Mouse (Mus musculus): ENCODE data around the gene Pdk1.
A peak's percentile ranks its signal among the peaks of the same experiment; 100 is the strongest.
"Not testable (repeated sequence)": the region's sequence is repeated elsewhere in the genome, so short reads cannot be mapped to it uniquely, and the experiment has no call there.

Gene Pdk1

GRCm38 (mm10) chr2:71874422-71874821 is 1.4 kb downstream of the Pdk1 start:
- no peak for DNase-seq (ENCODE audit: low spot score)

GRCm38 (mm10) chr2:71874836-71875235 is 1.8 kb downstream of the Pdk1 start:
- no peak for DNase-seq (ENCODE audit: low spot score)

GRCm38 (mm10) chr2:71877865-71878264 is 4.8 kb downstream of the Pdk1 start:
- no peak for DNase-seq (ENCODE audit: low spot score)

- no peak for DNase-seq (ENCODE audit: low spot score)
Measured at GRCm38 (mm10) chr2:71878441-71878840, 5.4 kb downstream of the Pdk1 start.

GRCm38 (mm10) chr2:71878943-71879342 is 5.9 kb downstream of the Pdk1 start:
- no peak for DNase-seq (ENCODE audit: low spot score)

GRCm38 (mm10) chr2:71882914-71883651 is 10.1 kb downstream of the Pdk1 start:
- peak; percentile 27 for DNase-seq (ENCODE audit: low spot score)

- DNase-seq (ENCODE audit: low spot score), result no peak
Measured at GRCm38 (mm10) chr2:71887269-71887668, 14.2 kb downstream of the Pdk1 start.

- DNase-seq (ENCODE audit: low spot score), result no peak
Measured at GRCm38 (mm10) chr2:71888437-71888836, 15.4 kb downstream of the Pdk1 start.

- DNase-seq (ENCODE audit: low spot score), result no peak
Measured at GRCm38 (mm10) chr2:71891536-71891935, 18.5 kb downstream of the Pdk1 start.

- DNase-seq (ENCODE audit: low spot score), result no peak
Measured at GRCm38 (mm10) chr2:71892741-71893349, 19.8 kb downstream of the Pdk1 start.

- no peak for DNase-seq (ENCODE audit: low spot score)
Measured at GRCm38 (mm10) chr2:71895596-71896286, 22.7 kb downstream of the Pdk1 start.

- no peak for DNase-seq (ENCODE audit: low spot score)
Measured at GRCm38 (mm10) chr2:71897420-71897819, 24.4 kb downstream of the Pdk1 start.

GRCm38 (mm10) chr2:71898335-71898856 is 25.4 kb downstream of the Pdk1 start:
- peak; percentile 44 for DNase-seq (ENCODE audit: low spot score)

GRCm38 (mm10) chr2:71899886-71900285 is 26.9 kb downstream of the Pdk1 start:
- no peak for DNase-seq (ENCODE audit: low spot score)

- DNase-seq (ENCODE audit: low spot score), result no peak
Measured at GRCm38 (mm10) chr2:71905154-71905553, 32.1 kb downstream of the Pdk1 start.

GRCm38 (mm10) chr2:71906356-71906755 is 33.3 kb downstream of the Pdk1 start:
- DNase-seq (ENCODE audit: low spot score), result not testable (repeated sequence)

- no peak for DNase-seq (ENCODE audit: low spot score)
Measured at GRCm38 (mm10) chr2:71913911-71914310, 40.9 kb downstream of the Pdk1 start.

- DNase-seq (ENCODE audit: low spot score), result peak; percentile 12
Measured at GRCm38 (mm10) chr2:71919227-71919647, 46.2 kb downstream of the Pdk1 start.

GRCm38 (mm10) chr2:71924931-71925330 is 51.9 kb downstream of the Pdk1 start:
- not testable (repeated sequence) for DNase-seq (ENCODE audit: low spot score)

- no peak for DNase-seq (ENCODE audit: low spot score)
Measured at GRCm38 (mm10) chr2:71934046-71934445, 61.0 kb downstream of the Pdk1 start.

GRCm38 (mm10) chr2:71936711-71937110 is 63.7 kb downstream of the Pdk1 start:
- no peak for DNase-seq (ENCODE audit: low spot score)

GRCm38 (mm10) chr2:71937649-71938308 is 64.8 kb downstream of the Pdk1 start:
- DNase-seq (ENCODE audit: low spot score), result no peak

Measured in MN1 (cell line).